Mouse (Mus musculus): ENCODE measurements around the gene Tbc1d5. TPM values are rescaled to one million over a fixed set of nuclear protein-coding genes. Genes with fewer than 3 reads are reported as not detected.

The Tbc1d5 gene
- polyA plus RNA-seq, 1 experiment from 2014 or later: 10.2 TPM

DNA sequence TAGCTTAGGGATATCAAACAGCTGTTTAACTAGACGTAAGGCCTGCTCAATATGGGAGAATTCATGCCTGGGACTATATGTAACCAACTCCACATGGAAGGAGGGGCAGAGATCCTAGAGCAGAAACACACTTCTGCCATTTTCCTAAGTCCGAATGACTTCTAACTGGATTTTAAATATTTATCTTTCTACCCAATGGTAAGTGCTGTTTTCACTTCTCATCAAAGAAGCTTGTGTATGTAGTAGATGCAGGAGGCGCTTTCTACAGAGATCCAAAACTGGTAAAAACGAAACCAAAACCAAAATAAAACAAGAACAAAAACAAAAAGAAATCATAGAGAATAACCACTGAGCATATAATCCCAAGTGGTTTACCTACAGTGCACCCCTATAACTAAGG lies 299.2 kb downstream of the Tbc1d5 start:
- Histone ChIP-seq H3K4me1 (ENCODE audit: control insufficient read depth, insufficient read depth, low read length) (no peaks in the 10 kb centered on the region), H3K36me3 (ENCODE audit: control insufficient read depth, insufficient read depth) (no peaks in the 10 kb centered on the region), H3K9me3 (replicated peaks; ENCODE audit: control insufficient read depth, low read length) (no peaks in the 10 kb centered on the region), H3K27ac (ENCODE audit: low read length) (no peak overlapping the region), H3K27me3 (ENCODE audit: control insufficient read depth, insufficient read depth, low read length) (no peaks in the 10 kb centered on the region), H3K4me3 (ENCODE audit: low read length) (no peak overlapping the region), H3K9ac (ENCODE audit: low read length) (no peak overlapping the region), H3K4me2 (ENCODE audit: low read depth, low read length) (no peak overlapping the region)
- 91% methylated on average over 4 of the region's 4 CpGs for WGBS
- no peak for ATAC-seq (replicated peaks; ENCODE audit: extremely low read depth, insufficient read depth, low FRiP score)

DNA sequence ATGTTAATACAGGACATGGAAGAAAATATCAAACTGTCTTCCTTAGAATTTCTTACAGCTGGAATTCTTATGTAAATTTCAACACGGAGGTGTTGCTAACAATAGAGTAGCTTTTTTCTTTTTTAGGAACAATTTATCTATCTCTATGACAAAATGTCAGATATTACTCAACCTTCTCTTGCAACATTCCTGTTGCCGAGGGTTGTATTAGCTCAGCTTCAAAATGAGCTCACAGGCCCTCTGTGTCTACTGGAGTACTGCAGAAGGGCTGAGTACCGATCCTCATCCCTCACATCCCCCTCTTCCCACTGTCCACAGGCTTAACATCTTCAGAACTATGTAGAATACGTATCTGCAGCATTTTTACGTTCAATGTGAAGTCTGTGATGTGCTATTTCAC lies 302.7 kb downstream of the Tbc1d5 start:
- Histone ChIP-seq H3K9ac (ENCODE audit: low read length) (no peak overlapping the region), H3K4me3 (ENCODE audit: low read length) (no peak overlapping the region), H3K36me3 (ENCODE audit: control insufficient read depth, insufficient read depth) (no peaks in the 10 kb centered on the region), H3K4me2 (ENCODE audit: low read depth, low read length) (no peak overlapping the region), H3K27ac (ENCODE audit: low read length) (no peak overlapping the region), H3K27me3 (ENCODE audit: control insufficient read depth, insufficient read depth, low read length) (no peaks in the 10 kb centered on the region), H3K4me1 (ENCODE audit: control insufficient read depth, insufficient read depth, low read length) (no peaks in the 10 kb centered on the region), H3K9me3 (replicated peaks; ENCODE audit: control insufficient read depth, low read length) (no peaks in the 10 kb centered on the region)
- 71% methylated on average over 5 of the region's 5 CpGs for WGBS
- ATAC-seq (replicated peaks; ENCODE audit: extremely low read depth, insufficient read depth, low FRiP score): no peak

DNA sequence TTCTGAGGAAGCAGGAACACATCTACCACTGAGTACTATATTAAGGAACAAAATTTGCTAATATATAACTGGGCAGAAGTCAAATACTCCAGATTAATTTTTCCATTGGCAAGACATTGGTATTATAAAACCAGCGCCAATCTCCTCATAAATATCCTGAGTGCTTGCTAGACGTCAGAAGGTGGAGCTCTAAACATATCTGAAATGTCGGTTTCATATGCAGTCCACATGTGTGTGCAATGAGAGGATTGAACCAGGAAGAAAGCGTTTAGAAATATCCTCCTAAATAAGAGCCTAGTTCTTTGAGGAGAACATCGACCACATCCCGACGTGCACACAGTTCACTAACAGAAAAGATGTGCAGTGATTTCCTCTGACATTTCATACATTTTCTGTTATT lies 305.1 kb downstream of the Tbc1d5 start:
- Histone ChIP-seq H3K4me1 (ENCODE audit: control insufficient read depth, insufficient read depth, low read length) (no peaks in the 10 kb centered on the region), H3K4me2 (ENCODE audit: low read depth, low read length) (no peak overlapping the region), H3K9me3 (replicated peaks; ENCODE audit: control insufficient read depth, low read length) (no peaks in the 10 kb centered on the region), H3K4me3 (ENCODE audit: low read length) (no peak overlapping the region), H3K36me3 (ENCODE audit: control insufficient read depth, insufficient read depth) (no peaks in the 10 kb centered on the region), H3K27ac (ENCODE audit: low read length) (no peak overlapping the region), H3K9ac (ENCODE audit: low read length) (no peak overlapping the region), H3K27me3 (ENCODE audit: control insufficient read depth, insufficient read depth, low read length) (no peaks in the 10 kb centered on the region)
- ATAC-seq (replicated peaks; ENCODE audit: extremely low read depth, insufficient read depth, low FRiP score): no peak
- WGBS: 73% methylated on average over 7 of the region's 7 CpGs

DNA sequence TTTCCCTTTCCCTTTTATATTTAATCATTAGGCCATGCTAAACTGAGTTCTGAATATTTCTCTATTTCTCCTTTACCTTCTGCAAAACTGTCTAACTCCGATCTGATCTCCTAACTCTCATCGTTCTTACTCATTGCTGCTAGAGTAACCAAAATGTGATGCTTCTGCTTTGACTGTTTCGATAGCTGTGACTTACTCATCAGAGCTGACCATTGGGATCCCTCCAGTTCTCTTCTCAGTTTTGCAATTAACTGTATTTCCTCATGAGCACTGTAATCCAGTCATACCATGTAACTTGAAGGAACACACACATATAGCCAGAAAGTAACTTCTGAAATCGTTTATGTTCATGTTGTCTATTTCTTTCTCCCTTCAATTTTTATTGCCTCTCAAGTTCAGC lies 306.6 kb downstream of the Tbc1d5 start:
- H3K27me3 ChIP-seq (ENCODE audit: control insufficient read depth, insufficient read depth, low read length): no peaks in the 10 kb centered on the region
- H3K27ac ChIP-seq (ENCODE audit: low read length): no peak overlapping the region
- 84% methylated on average over 4 of the region's 4 CpGs for WGBS
- no peak overlapping the region for H3K4me3 ChIP-seq (ENCODE audit: low read length)
- no peaks in the 10 kb centered on the region for H3K9me3 ChIP-seq (replicated peaks; ENCODE audit: control insufficient read depth, low read length)
- ATAC-seq (replicated peaks; ENCODE audit: extremely low read depth, insufficient read depth, low FRiP score): no peak
- H3K4me1 ChIP-seq (ENCODE audit: control insufficient read depth, insufficient read depth, low read length): no peaks in the 10 kb centered on the region
- no peak overlapping the region for H3K4me2 ChIP-seq (ENCODE audit: low read depth, low read length)
- H3K9ac ChIP-seq (ENCODE audit: low read length): no peak overlapping the region
- H3K36me3 ChIP-seq (ENCODE audit: control insufficient read depth, insufficient read depth): no peaks in the 10 kb centered on the region

DNA sequence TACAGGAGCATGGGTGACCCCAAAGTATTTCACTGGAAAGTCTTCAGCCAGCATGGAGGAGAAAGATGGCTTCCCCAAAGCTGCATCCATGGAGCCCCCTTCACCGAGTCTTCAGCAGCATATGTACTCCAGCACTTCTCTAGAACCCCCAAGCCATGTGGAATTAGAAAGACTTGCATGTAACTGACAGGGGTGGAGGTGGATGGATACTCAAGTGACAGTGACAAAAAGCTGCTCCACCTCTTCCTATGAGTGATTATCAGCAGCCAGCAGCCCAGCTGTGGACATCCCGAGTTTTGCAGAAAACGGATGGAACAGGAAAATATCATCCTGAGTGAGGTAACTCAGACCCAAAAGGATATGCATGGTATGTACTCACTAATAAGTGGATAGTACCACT lies 311.9 kb downstream of the Tbc1d5 start:
- Histone ChIP-seq H3K36me3 (ENCODE audit: control insufficient read depth, insufficient read depth) (no peaks in the 10 kb centered on the region), H3K9me3 (replicated peaks; ENCODE audit: control insufficient read depth, low read length) (no peaks in the 10 kb centered on the region)
- 57% methylated on average over 3 of the region's 3 CpGs for WGBS

DNA sequence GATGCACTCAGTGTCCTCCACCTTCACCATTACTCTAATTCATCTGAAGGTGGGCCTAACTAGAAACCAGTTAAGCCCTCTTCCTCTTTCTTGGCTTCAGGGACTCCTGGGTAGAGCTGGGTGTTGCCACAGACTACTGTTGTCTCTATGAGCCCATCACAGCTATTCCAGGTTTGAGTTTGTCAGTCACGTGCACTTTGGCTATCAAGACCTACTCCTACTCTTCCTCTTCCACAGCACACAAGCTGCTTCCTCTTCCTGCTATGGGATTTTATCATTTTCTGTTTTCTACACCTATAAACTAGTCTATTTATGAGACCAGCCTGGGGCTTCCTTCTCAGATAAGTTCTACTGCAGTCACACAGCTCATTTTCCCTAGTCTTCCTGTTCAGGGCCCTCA lies 314.4 kb downstream of the Tbc1d5 start:
- Histone ChIP-seq H3K36me3 (ENCODE audit: control insufficient read depth, insufficient read depth) (no peaks in the 10 kb centered on the region), H3K27me3 (ENCODE audit: control insufficient read depth, insufficient read depth, low read length) (no peaks in the 10 kb centered on the region), H3K9ac (ENCODE audit: low read length) (no peak overlapping the region), H3K4me1 (ENCODE audit: control insufficient read depth, insufficient read depth, low read length) (no peaks in the 10 kb centered on the region), H3K4me3 (ENCODE audit: low read length) (no peak overlapping the region), H3K9me3 (replicated peaks; ENCODE audit: control insufficient read depth, low read length) (no peaks in the 10 kb centered on the region), H3K27ac (ENCODE audit: low read length) (no peak overlapping the region), H3K4me2 (ENCODE audit: low read depth, low read length) (no peak overlapping the region)
- WGBS: 64% methylated on average over 1 of the region's 1 CpGs
- no peak for ATAC-seq (replicated peaks; ENCODE audit: extremely low read depth, insufficient read depth, low FRiP score)

More for the DNA sequence above, 311.9 kb downstream of the Tbc1d5 start:
- H3K4me3 ChIP-seq (ENCODE audit: low read length): no peak overlapping the region
- no peaks in the 10 kb centered on the region for H3K4me1 ChIP-seq (ENCODE audit: control insufficient read depth, insufficient read depth, low read length)
- H3K27ac ChIP-seq (ENCODE audit: low read length): no peak overlapping the region
- ATAC-seq (replicated peaks; ENCODE audit: extremely low read depth, insufficient read depth, low FRiP score): no peak
- no peak overlapping the region for H3K4me2 ChIP-seq (ENCODE audit: low read depth, low read length)
- no peaks in the 10 kb centered on the region for H3K27me3 ChIP-seq (ENCODE audit: control insufficient read depth, insufficient read depth, low read length)
- no peak overlapping the region for H3K9ac ChIP-seq (ENCODE audit: low read length)

DNA sequence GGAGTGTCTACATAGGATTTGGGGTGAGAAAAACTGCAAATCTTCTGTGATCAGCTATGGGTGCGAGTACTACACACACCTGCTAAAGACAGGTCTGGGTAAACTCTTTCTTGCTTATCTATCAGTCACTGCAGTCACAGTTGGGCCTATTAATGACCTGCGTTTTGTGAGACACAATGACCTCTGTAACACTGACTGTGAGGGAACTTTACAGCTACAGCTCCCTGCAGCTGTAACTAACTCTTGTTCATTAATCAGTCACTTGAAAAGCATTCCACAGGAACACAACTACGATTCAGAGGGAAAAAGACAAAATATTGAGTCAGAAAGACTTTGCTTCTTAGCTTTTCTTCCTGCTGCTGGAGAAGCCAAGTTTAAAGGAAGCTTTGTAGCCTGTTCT lies 325.9 kb downstream of the Tbc1d5 start:
- Histone ChIP-seq H3K9ac (ENCODE audit: low read length) (no peak overlapping the region), H3K4me3 (ENCODE audit: low read length) (no peak overlapping the region), H3K36me3 (ENCODE audit: control insufficient read depth, insufficient read depth) (no peaks in the 10 kb centered on the region), H3K4me2 (ENCODE audit: low read depth, low read length) (no peak overlapping the region), H3K27ac (ENCODE audit: low read length) (no peak overlapping the region), H3K9me3 (replicated peaks; ENCODE audit: control insufficient read depth, low read length) (no peaks in the 10 kb centered on the region), H3K27me3 (ENCODE audit: control insufficient read depth, insufficient read depth, low read length) (no peaks in the 10 kb centered on the region), H3K4me1 (ENCODE audit: control insufficient read depth, insufficient read depth, low read length) (no peaks in the 10 kb centered on the region)
- WGBS: 33% methylated on average over 3 of the region's 3 CpGs
- ATAC-seq (replicated peaks; ENCODE audit: extremely low read depth, insufficient read depth, low FRiP score): no peak

DNA sequence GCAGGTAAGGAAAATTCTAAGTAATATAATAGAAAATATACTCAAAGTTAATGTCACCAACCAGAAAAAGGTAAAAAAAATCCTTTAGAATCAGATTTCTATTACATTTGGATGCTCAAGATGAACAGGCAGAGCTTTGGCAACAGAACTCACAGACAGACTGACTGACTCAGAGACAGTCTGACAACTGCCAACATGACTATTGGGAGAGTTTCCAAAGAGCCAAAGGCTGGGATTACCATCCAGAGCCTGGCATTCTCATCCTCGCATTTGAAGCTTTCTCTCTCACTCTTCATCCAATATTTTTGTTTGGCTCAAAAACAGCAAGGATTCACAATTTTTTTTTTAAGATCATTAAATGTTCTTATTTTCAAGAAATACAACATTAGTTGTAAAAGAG lies 327.8 kb downstream of the Tbc1d5 start:
- Histone ChIP-seq H3K4me3 (ENCODE audit: low read length) (no peak overlapping the region), H3K4me2 (ENCODE audit: low read depth, low read length) (no peak overlapping the region), H3K9me3 (replicated peaks; ENCODE audit: control insufficient read depth, low read length) (no peaks in the 10 kb centered on the region), H3K27ac (ENCODE audit: low read length) (no peak overlapping the region), H3K36me3 (ENCODE audit: control insufficient read depth, insufficient read depth) (no peaks in the 10 kb centered on the region), H3K4me1 (ENCODE audit: control insufficient read depth, insufficient read depth, low read length) (no peaks in the 10 kb centered on the region), H3K9ac (ENCODE audit: low read length) (no peak overlapping the region), H3K27me3 (ENCODE audit: control insufficient read depth, insufficient read depth, low read length) (no peaks in the 10 kb centered on the region)
- 73% methylated on average over 1 of the region's 1 CpGs for WGBS
- ATAC-seq (replicated peaks; ENCODE audit: extremely low read depth, insufficient read depth, low FRiP score): no peak

DNA sequence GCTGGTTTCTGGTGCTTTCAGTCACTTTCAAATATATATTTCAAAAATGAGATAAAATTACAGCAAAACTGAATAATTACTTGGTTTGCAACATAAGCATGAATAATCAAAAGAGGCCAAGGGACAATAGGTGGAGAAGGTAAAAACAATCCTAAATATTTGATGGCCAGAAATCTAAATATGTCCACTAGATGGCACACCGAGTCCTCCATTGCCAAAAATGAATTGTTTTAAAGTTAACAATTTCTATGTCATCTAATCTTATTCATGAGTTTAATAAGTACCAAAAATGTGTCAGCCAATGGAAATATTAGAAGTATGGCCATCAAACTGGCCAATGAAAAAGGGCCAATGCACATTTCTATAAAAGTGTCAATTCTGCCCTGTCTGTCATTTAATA lies 365.1 kb downstream of the Tbc1d5 start:
- H3K4me3 ChIP-seq (ENCODE audit: low read length): no peak overlapping the region
- no peak overlapping the region for H3K4me2 ChIP-seq (ENCODE audit: low read depth, low read length)
- ATAC-seq (replicated peaks; ENCODE audit: extremely low read depth, insufficient read depth, low FRiP score): no peak
- H3K4me1 ChIP-seq (ENCODE audit: control insufficient read depth, insufficient read depth, low read length): no peaks in the 10 kb centered on the region
- no peaks in the 10 kb centered on the region for H3K27me3 ChIP-seq (ENCODE audit: control insufficient read depth, insufficient read depth, low read length)
- H3K9me3 ChIP-seq (replicated peaks; ENCODE audit: control insufficient read depth, low read length): no peaks in the 10 kb centered on the region
- H3K36me3 ChIP-seq (ENCODE audit: control insufficient read depth, insufficient read depth): no peaks in the 10 kb centered on the region
- WGBS: 39% methylated on average over 1 of the region's 1 CpGs
- no peak overlapping the region for H3K9ac ChIP-seq (ENCODE audit: low read length)
- H3K27ac ChIP-seq (ENCODE audit: low read length): no peak overlapping the region

DNA sequence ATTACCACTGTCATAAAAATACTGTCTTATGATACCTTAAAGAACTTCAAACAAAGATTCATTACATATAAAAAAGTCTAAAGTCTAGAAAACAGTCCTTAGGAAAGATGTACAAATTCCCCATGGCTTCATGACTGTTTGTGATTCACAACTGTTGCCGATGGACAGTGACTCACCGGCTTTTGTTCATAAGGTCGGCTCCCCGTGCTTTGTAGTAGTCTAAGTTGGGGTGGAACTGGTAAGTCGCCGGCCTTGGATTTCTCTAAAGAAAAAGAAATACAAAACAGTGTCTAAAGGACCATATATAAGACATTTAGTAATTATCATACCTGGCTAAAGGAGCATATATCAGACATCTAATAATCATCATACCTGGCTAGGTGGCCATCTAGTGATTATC lies 365.6 kb downstream of the Tbc1d5 start:
- no peak for ATAC-seq (replicated peaks; ENCODE audit: extremely low read depth, insufficient read depth, low FRiP score)
- Histone ChIP-seq H3K36me3 (ENCODE audit: control insufficient read depth, insufficient read depth) (no peaks in the 10 kb centered on the region), H3K27me3 (ENCODE audit: control insufficient read depth, insufficient read depth, low read length) (no peaks in the 10 kb centered on the region), H3K9ac (ENCODE audit: low read length) (no peak overlapping the region), H3K4me3 (ENCODE audit: low read length) (no peak overlapping the region), H3K9me3 (replicated peaks; ENCODE audit: control insufficient read depth, low read length) (no peaks in the 10 kb centered on the region), H3K4me2 (ENCODE audit: low read depth, low read length) (no peak overlapping the region), H3K27ac (ENCODE audit: low read length) (no peak overlapping the region), H3K4me1 (ENCODE audit: control insufficient read depth, insufficient read depth, low read length) (no peaks in the 10 kb centered on the region)
- WGBS: 85% methylated on average over 6 of the region's 6 CpGs
